Mouse (Mus musculus) kidney, postnatal 0 days (tissue): ENCODE measurements at regions not wholly inside any gene's neighbourhood (a gene's known extent, or its start where the extent isn't known, plus 50 kb on each side); places are given as distances from the start of the nearest gene placed in this dataset.
A peak's percentile ranks its signal among the peaks of the same experiment; 100 is the strongest.

ENCODE experiments used
- ATAC-seq: fragments of 200-750 bp; cut with Nextera tagmentation; replicated peaks from 2 replicates; pipeline ENCODE4 v1.8.0; 2017; ENCODE audit warnings: low read depth, moderate number of reproducible peaks, moderate TSS enrichment, moderate library complexity; ENCODE audit not compliant: low FRiP score
- DNase-seq: peaks from one replicate; pipeline ENCODE4 v3.0.0-alpha.2; 2016; ENCODE audit warnings: low spot score
- H3K27ac ChIP-seq: fragments of 300-500 bp; sonication (generic); 2 replicates; pipeline ENCODE4 v1.5.1; 2014; ENCODE audit warnings: mild to moderate bottlenecking
- H3K27me3 ChIP-seq: fragments of 300-500 bp; sonication (generic); 2 replicates; pipeline ENCODE4 v1.6.1; 2014; ENCODE audit warnings: low read length, mixed read lengths; ENCODE audit not compliant: insufficient read depth
- H3K36me3 ChIP-seq: fragments of 300-500 bp; sonication (generic); 2 replicates; pipeline ENCODE4 v1.6.1; 2014; ENCODE audit warnings: low read length, mixed read lengths; ENCODE audit not compliant: insufficient read depth
- H3K4me1 ChIP-seq: fragments of 300-500 bp; sonication (generic); replicated peaks from 2 replicates; pipeline ENCODE4 v1.6.1; 2014; ENCODE audit warnings: antibody characterized with exemption, low read length, mixed read lengths; ENCODE audit not compliant: insufficient read depth
- H3K4me2 ChIP-seq: fragments of 300-500 bp; sonication (generic); 2 replicates; pipeline ENCODE4 v1.6.1; 2014; ENCODE audit warnings: mild to moderate bottlenecking, low read length, moderate library complexity, mixed read lengths
- H3K4me3 ChIP-seq: fragments of 300-500 bp; sonication (generic); replicated peaks from 2 replicates; pipeline ENCODE4 v1.5.1; 2014; ENCODE audit warnings: low read depth, low read length
- H3K9ac ChIP-seq: fragments of 300-500 bp; sonication (generic); 2 replicates; pipeline ENCODE4 v1.6.1; 2014; ENCODE audit warnings: low read depth, low read length
- H3K9me3 ChIP-seq: fragments of 300-500 bp; sonication (generic); replicated peaks from 2 replicates; pipeline ENCODE4 v1.6.1; 2016; ENCODE audit warnings: low read length, inconsistent platforms, mixed read lengths
- CTCF ChIP-seq: IDR thresholded peaks from 2 replicates; pipeline ENCODE4 v1.5.1; 2016; ENCODE audit warnings: antibody characterized with exemption, low read depth, mild to moderate bottlenecking, moderate library complexity
- WGBS: fragments of 180-500 bp; shearing (Covaris S2); extraction: QIAGEN DNeasy Blood & Tissue Kit; methylation state at CpG from one replicate; pipeline ENCODE4 v1.1.7; 2014; 5-methylcytosine and 5-hydroxymethylcytosine counted together

DNA sequence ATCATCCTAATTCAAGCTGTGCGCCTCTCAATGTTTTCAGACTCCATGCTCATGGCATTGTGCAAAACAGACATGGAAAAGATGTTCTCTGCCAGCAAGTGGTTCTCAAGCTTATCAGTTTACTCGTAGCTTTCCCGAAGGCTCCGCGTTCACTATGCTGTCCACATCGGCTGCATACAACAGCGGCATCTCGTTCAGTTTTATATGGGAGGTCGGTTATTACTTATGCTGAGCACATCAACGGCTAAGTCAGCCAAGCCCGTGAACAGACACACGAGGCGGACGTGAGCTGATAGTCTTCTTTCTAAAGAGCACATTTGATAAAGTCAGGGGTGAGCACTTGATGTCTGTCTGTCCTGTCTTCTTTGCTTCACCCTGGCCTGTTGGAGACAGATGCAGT is 179.0 kb downstream of the Cog6 start:
- WGBS: 83% methylated on average over 14 of the region's 14 CpGs
- Histone ChIP-seq H3K4me2 (no peak overlapping the region), H3K4me3 (no peak overlapping the region), H3K9ac (no peak overlapping the region), H3K27ac (no peak overlapping the region), H3K4me1 (no peaks in the 10 kb centered on the region), H3K9me3 (no peaks in the 10 kb centered on the region), H3K27me3 (no peaks in the 10 kb centered on the region), H3K36me3 (no peaks in the 10 kb centered on the region)
- ATAC-seq: no peak
- TF ChIP-seq CTCF: no peak
- no peak for DNase-seq

DNA sequence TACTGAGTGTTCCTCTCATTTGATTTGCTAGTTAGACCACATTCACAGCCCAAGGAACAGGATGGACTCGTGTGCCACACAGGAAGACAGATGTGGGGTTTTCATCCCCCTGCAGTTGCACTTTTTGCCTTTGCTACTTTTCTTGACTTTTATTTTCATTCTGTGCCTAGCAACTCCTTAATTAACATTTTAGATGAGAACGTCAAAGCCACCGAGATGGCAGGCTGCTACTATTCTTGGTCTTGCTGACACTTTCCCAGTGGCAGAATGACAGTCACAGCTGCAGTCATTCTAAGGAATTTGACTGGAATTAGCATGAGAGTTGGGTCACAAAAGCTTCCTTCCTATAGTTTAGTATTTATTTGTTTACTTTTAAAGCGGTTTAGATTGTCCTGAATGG is 179.5 kb downstream of the Cog6 start:
- no peaks in the 10 kb centered on the region for H3K27me3 ChIP-seq
- ATAC-seq: no peak
- no peak for TF ChIP-seq CTCF
- peak; percentile 30 for DNase-seq
- H3K4me1 ChIP-seq: no peaks in the 10 kb centered on the region
- no peak overlapping the region for H3K4me3 ChIP-seq
- no peaks in the 10 kb centered on the region for H3K36me3 ChIP-seq
- no peak overlapping the region for H3K9ac ChIP-seq
- WGBS: 46% methylated on average over 4 of the region's 4 CpGs
- H3K9me3 ChIP-seq: no peaks in the 10 kb centered on the region
- no peak overlapping the region for H3K27ac ChIP-seq
- no peak overlapping the region for H3K4me2 ChIP-seq

DNA sequence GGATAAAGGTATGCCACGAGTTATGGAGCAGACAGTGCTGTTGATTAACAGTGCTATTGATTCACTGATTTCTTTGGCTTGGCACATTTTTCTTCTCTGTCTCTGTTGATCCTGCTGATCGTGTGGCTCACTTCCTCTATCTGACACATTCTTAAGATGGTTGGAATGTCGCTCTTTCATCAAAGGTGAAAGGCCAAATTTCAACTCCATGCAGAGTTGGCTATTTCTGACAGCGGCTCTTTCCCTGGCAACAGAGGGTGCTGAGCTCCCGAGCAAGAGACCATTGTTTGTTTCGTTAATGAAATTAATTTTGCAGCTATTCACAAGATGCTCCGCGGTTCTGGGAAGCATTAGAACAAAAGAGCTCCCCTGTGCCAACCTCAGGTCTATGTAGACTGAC is 180.3 kb downstream of the Cog6 start:
- DNase-seq: no peak

DNA sequence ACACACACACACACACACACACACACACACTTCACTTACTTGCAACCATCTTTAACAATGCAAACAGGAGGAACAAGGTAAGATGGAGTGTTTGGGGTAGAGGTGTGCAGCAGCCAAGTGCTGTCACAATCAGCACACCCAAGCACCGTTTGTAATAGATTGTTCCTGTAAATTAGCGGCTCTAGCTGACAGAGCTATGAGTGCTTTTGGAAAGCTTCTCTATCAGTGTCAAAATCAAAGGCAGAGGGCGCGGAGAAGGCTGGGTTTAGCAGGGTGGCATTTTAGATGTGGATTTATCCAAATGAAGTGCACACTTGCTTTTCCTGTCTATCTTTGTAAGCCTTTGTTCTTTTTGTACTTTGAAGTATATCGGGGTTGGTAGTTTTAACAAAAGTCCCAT is 184.6 kb downstream of the Cog6 start:
- no peak for DNase-seq
- H3K36me3 ChIP-seq: no peaks in the 10 kb centered on the region
- no peak overlapping the region for H3K4me2 ChIP-seq
- TF ChIP-seq CTCF: no peak
- no peak for ATAC-seq
- no peak overlapping the region for H3K4me3 ChIP-seq
- no peaks in the 10 kb centered on the region for H3K9me3 ChIP-seq
- H3K4me1 ChIP-seq: no peaks in the 10 kb centered on the region
- 72% methylated on average over 5 of the region's 5 CpGs for WGBS
- no peak overlapping the region for H3K9ac ChIP-seq
- no peak overlapping the region for H3K27ac ChIP-seq
- H3K27me3 ChIP-seq: no peaks in the 10 kb centered on the region

More for the DNA sequence above, 180.3 kb downstream of the Cog6 start:
- WGBS: 54% methylated on average over 8 of the region's 8 CpGs
- H3K4me1 ChIP-seq: no peaks in the 10 kb centered on the region
- H3K36me3 ChIP-seq: no peaks in the 10 kb centered on the region
- no peak for ATAC-seq
- no peak overlapping the region for H3K4me2 ChIP-seq
- no peak overlapping the region for H3K4me3 ChIP-seq
- H3K27ac ChIP-seq: no peak overlapping the region
- no peaks in the 10 kb centered on the region for H3K27me3 ChIP-seq
- TF ChIP-seq CTCF: no peak
- no peaks in the 10 kb centered on the region for H3K9me3 ChIP-seq
- no peak overlapping the region for H3K9ac ChIP-seq

DNA sequence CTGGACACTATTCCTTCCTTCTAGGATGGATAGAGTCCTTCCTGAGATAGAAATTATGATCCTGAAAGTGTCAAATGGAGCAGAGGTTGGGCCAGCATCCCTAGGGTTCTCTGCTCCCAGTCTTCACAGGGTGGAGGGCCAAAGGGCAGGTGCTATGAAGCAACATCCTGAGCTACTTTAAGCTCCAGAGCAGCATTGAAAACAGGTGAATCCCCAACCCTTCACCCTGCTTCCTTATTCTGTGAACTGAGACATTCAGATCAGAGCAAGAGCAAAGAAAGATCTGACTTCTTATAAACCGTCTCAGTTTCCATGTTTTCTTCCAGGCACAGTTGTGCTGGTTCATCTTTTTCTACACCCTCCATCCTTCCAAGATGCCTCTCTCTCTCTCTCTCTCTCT is 185.1 kb downstream of the Cog6 start:
- no peak for DNase-seq
- H3K36me3 ChIP-seq: no peaks in the 10 kb centered on the region
- H3K27me3 ChIP-seq: no peaks in the 10 kb centered on the region
- TF ChIP-seq CTCF: no peak
- ATAC-seq: no peak
- no peak overlapping the region for H3K27ac ChIP-seq
- 68% methylated on average over 1 of the region's 1 CpGs for WGBS
- H3K4me1 ChIP-seq: no peaks in the 10 kb centered on the region
- H3K4me3 ChIP-seq: no peak overlapping the region
- H3K9ac ChIP-seq: no peak overlapping the region
- H3K4me2 ChIP-seq: no peak overlapping the region
- H3K9me3 ChIP-seq: no peaks in the 10 kb centered on the region

DNA sequence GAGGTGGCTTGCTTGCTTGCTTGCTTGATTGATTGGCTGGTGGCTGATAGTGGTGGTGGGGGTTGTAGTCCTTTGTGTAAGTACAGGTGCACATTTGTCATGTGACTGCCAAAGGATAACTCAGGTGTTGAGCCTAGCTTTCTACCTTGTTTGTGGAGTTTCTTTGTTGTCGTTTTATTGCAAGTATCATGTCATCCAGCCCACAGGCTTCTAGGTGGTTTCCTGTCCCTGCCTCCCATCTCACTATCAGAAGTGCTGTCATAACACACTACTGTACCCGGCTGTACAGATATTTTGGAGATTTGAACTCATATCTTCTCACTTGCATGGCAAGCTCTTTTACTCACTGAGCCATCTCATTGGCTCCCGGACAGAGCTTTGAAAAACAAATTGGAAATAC is 186.9 kb downstream of the Cog6 start:
- H3K4me1 ChIP-seq: no peaks in the 10 kb centered on the region
- TF ChIP-seq CTCF: no peak
- ATAC-seq: no peak
- no peak overlapping the region for H3K9ac ChIP-seq
- H3K36me3 ChIP-seq: no peaks in the 10 kb centered on the region
- no peak overlapping the region for H3K4me2 ChIP-seq
- H3K27ac ChIP-seq: no peak overlapping the region
- WGBS: 93% methylated on average over 3 of the region's 3 CpGs
- H3K27me3 ChIP-seq: no peaks in the 10 kb centered on the region
- H3K4me3 ChIP-seq: no peak overlapping the region
- H3K9me3 ChIP-seq: no peaks in the 10 kb centered on the region
- DNase-seq: no peak

DNA sequence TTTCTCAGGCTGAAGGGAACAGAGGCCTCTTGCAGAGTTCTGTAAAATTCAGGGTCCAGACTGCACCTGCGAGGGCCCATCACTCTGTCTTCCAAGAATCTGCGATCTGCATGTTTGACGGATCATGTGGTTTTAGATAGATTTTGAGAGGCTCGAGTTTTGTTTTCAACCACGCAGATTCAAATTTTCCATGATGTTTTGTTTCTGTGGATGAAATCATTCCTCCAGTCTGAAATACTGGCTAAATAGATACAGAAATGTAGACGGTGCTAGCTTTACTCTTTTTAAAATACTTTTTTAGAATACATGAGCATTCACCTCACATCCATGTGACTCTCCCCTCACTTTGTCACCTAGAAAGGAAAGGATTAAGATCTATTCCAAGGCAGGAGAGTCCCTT is 188.0 kb downstream of the Cog6 start:
- 90% methylated on average over 6 of the region's 6 CpGs for WGBS

More for the DNA sequence above, 188.0 kb downstream of the Cog6 start:
- DNase-seq: no peak
- Histone ChIP-seq H3K27ac (no peak overlapping the region), H3K9ac (no peak overlapping the region), H3K36me3 (no peaks in the 10 kb centered on the region), H3K4me1 (no peaks in the 10 kb centered on the region), H3K4me2 (no peak overlapping the region), H3K27me3 (no peaks in the 10 kb centered on the region), H3K9me3 (no peaks in the 10 kb centered on the region), H3K4me3 (no peak overlapping the region)
- TF ChIP-seq CTCF: no peak
- ATAC-seq: no peak
